Mouse (Mus musculus) liver, adult 2 months (tissue): ENCODE data around the gene Mnx1. TPM values are rescaled to one million over a fixed set of nuclear protein-coding genes. Genes with fewer than 3 reads are reported as not detected.

Experiments
- DNase-seq: peaks from one replicate; pipeline ENCODE4 v3.0.0-alpha.2; 2011; ENCODE audit warnings: low read depth, low spot score; ENCODE audit errors: extremely low read depth
- H3K27ac ChIP-seq: fragments of 200-500 bp; replicated peaks from 2 replicates; pipeline ENCODE4 v1.5.1; 2012; ENCODE audit warnings: low read depth, mild to moderate bottlenecking, control low read depth, inconsistent platforms, low read length; ENCODE audit not compliant: insufficient read depth
- H3K27me3 ChIP-seq: fragments of 200-500 bp; 2 replicates; pipeline ENCODE4 v1.6.1; 2012; ENCODE audit warnings: mild to moderate bottlenecking, moderate library complexity, low read length, inconsistent platforms; ENCODE audit not compliant: control insufficient read depth, insufficient read depth
- H3K36me3 ChIP-seq: fragments of 200-500 bp; 2 replicates; pipeline ENCODE4 v1.6.1; 2012; ENCODE audit warnings: low read length, inconsistent platforms; ENCODE audit not compliant: control insufficient read depth, insufficient read depth
- H3K4me1 ChIP-seq: fragments of 200-500 bp; 2 replicates; pipeline ENCODE4 v1.6.1; 2011; ENCODE audit warnings: low read length; ENCODE audit not compliant: control insufficient read depth, insufficient read depth
- H3K4me3 ChIP-seq: fragments of 200-500 bp; 2 replicates; pipeline ENCODE4 v1.5.1; 2011; ENCODE audit warnings: low read depth, mild to moderate bottlenecking, control low read depth, low read length, moderate library complexity; ENCODE audit not compliant: insufficient read depth
- H3K79me2 ChIP-seq: fragments of 200-500 bp; 2 replicates; pipeline ENCODE4 v1.6.1; 2012; ENCODE audit warnings: inconsistent platforms, mild to moderate bottlenecking, low read length, moderate library complexity; ENCODE audit not compliant: control insufficient read depth, insufficient read depth
- H3K9ac ChIP-seq: fragments of 200-500 bp; 2 replicates; pipeline ENCODE4 v1.6.1; 2012; ENCODE audit warnings: low read depth, mild to moderate bottlenecking, control low read depth, inconsistent platforms, low read length
- CTCF ChIP-seq: fragments of 200-500 bp; IDR thresholded peaks from 2 replicates; pipeline ENCODE4 v1.5.1; 2011; ENCODE audit warnings: low read depth, low read length, control low read depth
- POLR2A ChIP-seq: fragments of 200-500 bp; IDR thresholded peaks from 2 replicates; pipeline ENCODE4 v1.6.1; 2011; ENCODE audit warnings: low read length, control low read depth; ENCODE audit not compliant: insufficient read depth; ENCODE audit errors: extremely low read depth
- WGBS: fragments of 180-500 bp; shearing (Covaris S2); methylation state at CpG from one replicate; pipeline ENCODE4 v1.1.7; 2018; 5-methylcytosine and 5-hydroxymethylcytosine counted together
- polyA plus RNA-seq: library from polyadenylated mRNA; depleted of rRNA; stranded (reverse); fragments of >200 nt; gene quantifications from 2 replicates; pipeline ENCODE4 v1.2.3, GENCODE M21; 2012
- total RNA-seq: library from RNA; depleted of rRNA; stranded (reverse); fragments of >200 nt; gene quantifications from 2 replicates; pipeline ENCODE4 v1.2.3, GENCODE M21; 2014

The Mnx1 gene
- total and polyA plus RNA-seq, 2 experiments: not detected

GRCm38 (mm10) chr5:29471396-29471795, 6.9 kb downstream of the Mnx1 start:
- H3K27ac ChIP-seq: no peak overlapping the region
- H3K4me1 ChIP-seq: no peaks in the 10 kb centered on the region
- 5% methylated on average over 11 of the region's 11 CpGs for WGBS
- no peak overlapping the region for H3K9ac ChIP-seq
- no peaks in the 10 kb centered on the region for H3K79me2 ChIP-seq
- TF ChIP-seq POLR2A (no peak), CTCF (no peak)
- DNase-seq: no peak
- no peaks in the 10 kb centered on the region for H3K36me3 ChIP-seq
- peaks cover 22% of the 10 kb centered on the region for H3K27me3 ChIP-seq
- no peak overlapping the region for H3K4me3 ChIP-seq

- Histone ChIP-seq H3K4me3 (no peak overlapping the region), H3K9ac (no peak overlapping the region), H3K4me1 (no peaks in the 10 kb centered on the region), H3K27me3 (peaks cover 22% of the 10 kb centered on the region), H3K27ac (no peak overlapping the region), H3K79me2 (no peaks in the 10 kb centered on the region), H3K36me3 (no peaks in the 10 kb centered on the region)
- no peak for DNase-seq
- WGBS: 5% methylated on average over 20 of the region's 20 CpGs
- TF ChIP-seq CTCF (no peak), POLR2A (no peak)
Measured at GRCm38 (mm10) chr5:29470851-29471394, 7.3 kb downstream of the Mnx1 start.

- TF ChIP-seq CTCF (no peak), POLR2A (no peak)
- H3K4me1 ChIP-seq: no peaks in the 10 kb centered on the region
- no peak overlapping the region for H3K27ac ChIP-seq
- H3K36me3 ChIP-seq: no peaks in the 10 kb centered on the region
- WGBS: 17% methylated on average over 5 of the region's 5 CpGs
- no peak overlapping the region for H3K4me3 ChIP-seq
- H3K9ac ChIP-seq: no peak overlapping the region
- H3K27me3 ChIP-seq: peaks cover 22% of the 10 kb centered on the region
- no peaks in the 10 kb centered on the region for H3K79me2 ChIP-seq
- DNase-seq: no peak
Measured at GRCm38 (mm10) chr5:29470271-29470670, 8.0 kb downstream of the Mnx1 start.

- WGBS: 11% methylated on average over 4 of the region's 4 CpGs
- H3K36me3 ChIP-seq: no peaks in the 10 kb centered on the region
- no peak overlapping the region for H3K9ac ChIP-seq
- H3K79me2 ChIP-seq: no peaks in the 10 kb centered on the region
- DNase-seq: no peak
- H3K4me1 ChIP-seq: no peaks in the 10 kb centered on the region
- peaks cover 19% of the 10 kb centered on the region for H3K27me3 ChIP-seq
- H3K4me3 ChIP-seq: no peak overlapping the region
- no peak overlapping the region for H3K27ac ChIP-seq
- no peak for TF ChIP-seq POLR2A
- TF ChIP-seq CTCF: no peak
Measured at GRCm38 (mm10) chr5:29469501-29469900, 8.8 kb downstream of the Mnx1 start.

GRCm38 (mm10) chr5:29468351-29469065, 9.8 kb downstream of the Mnx1 start:
- Histone ChIP-seq H3K9ac (no peak overlapping the region), H3K27me3 (peaks cover 12% of the 10 kb centered on the region), H3K36me3 (no peaks in the 10 kb centered on the region), H3K4me3 (no peak overlapping the region), H3K4me1 (no peaks in the 10 kb centered on the region), H3K79me2 (no peaks in the 10 kb centered on the region), H3K27ac (no peak overlapping the region)
- DNase-seq: no peak
- TF ChIP-seq CTCF (no peak), POLR2A (no peak)
- WGBS: 3% methylated on average over 17 of the region's 17 CpGs

GRCm38 (mm10) chr5:29467489-29468350, 10.6 kb downstream of the Mnx1 start:
- TF ChIP-seq POLR2A: no peak
- TF ChIP-seq CTCF: no peak
- no peaks in the 10 kb centered on the region for H3K79me2 ChIP-seq
- no peak overlapping the region for H3K9ac ChIP-seq
- H3K27me3 ChIP-seq: peaks cover 10% of the 10 kb centered on the region
- no peaks in the 10 kb centered on the region for H3K36me3 ChIP-seq
- no peak for DNase-seq
- no peaks in the 10 kb centered on the region for H3K4me1 ChIP-seq
- peak overlapping the region; percentile 25; the same call in 1 of the 2 replicates for H3K4me3 ChIP-seq
- WGBS: 7% methylated on average over 67 of the region's 67 CpGs
- H3K27ac ChIP-seq: no peak overlapping the region
